Mouse (Mus musculus) MEL (cell line): Measurements from ENCODE around the gene Dnah14. TPM values are rescaled to one million over a fixed set of nuclear protein-coding genes. Genes with fewer than 3 reads are reported as not detected.

ENCODE experiments used
- DNase-seq: peaks from one replicate; pipeline ENCODE4 v3.0.0; 2011; ENCODE audit warnings: low read depth, low spot score
- H3K27ac ChIP-seq: 2 replicates; pipeline ENCODE4 v1.5.1; 2012; ENCODE audit warnings: low read depth, mild to moderate bottlenecking, control low read depth, low read length, moderate library complexity; ENCODE audit not compliant: control insufficient read depth
- H3K27me3 ChIP-seq, 2 experiments: fragments of 150-350 bp in 1 of 2; sonication (generic) in 1 of 2; 2 replicates each; pipeline ENCODE4 v1.6.1; 2012; ENCODE audit warnings: low read length in 2 of 2, mild to moderate bottlenecking in 2 of 2, improper control_type of control experiment in 1 of 2, moderate library complexity in 1 of 2; ENCODE audit not compliant: insufficient read depth in 2 of 2, control insufficient read depth in 1 of 2
- H3K36me3 ChIP-seq, 2 experiments: 2 replicates each; pipeline ENCODE4 v1.6.1; 2012 to 2014; ENCODE audit warnings: low read length in 2 of 2, improper control_type of control experiment in 1 of 2, inconsistent platforms in 1 of 2, mild to moderate bottlenecking in 1 of 2; ENCODE audit not compliant: insufficient read depth in 2 of 2, control insufficient read depth in 1 of 2
- H3K4me1 ChIP-seq, 2 experiments: fragments of 150-350 bp in 1 of 2; sonication (generic) in 1 of 2; 2 replicates each; pipeline ENCODE4 v1.6.1; 2012; ENCODE audit warnings: low read length in 2 of 2, improper control_type of control experiment in 1 of 2, mild to moderate bottlenecking in 1 of 2; ENCODE audit not compliant: insufficient read depth in 2 of 2, control insufficient read depth in 1 of 2
- H3K4me3 ChIP-seq, 2 experiments: fragments of 150-350 bp in 1 of 2; sonication (generic) in 1 of 2; 2 replicates each; pipeline ENCODE4 v1.5.1; 2012; ENCODE audit warnings: low read depth in 2 of 2, low read length in 2 of 2, mild to moderate bottlenecking in 2 of 2, moderate library complexity in 2 of 2, control low read depth in 1 of 2, improper control_type of control experiment in 1 of 2; ENCODE audit not compliant: control insufficient read depth in 1 of 2, insufficient read depth in 1 of 2
- H3K79me2 ChIP-seq: 2 replicates; pipeline ENCODE4 v1.6.1; 2012; ENCODE audit warnings: mild to moderate bottlenecking, low read length, moderate library complexity; ENCODE audit not compliant: control insufficient read depth, poor library complexity, insufficient read depth
- H3K9ac ChIP-seq: 2 replicates; pipeline ENCODE4 v1.6.1; 2012; ENCODE audit warnings: low read depth, mild to moderate bottlenecking, control low read depth, low read length, moderate library complexity; ENCODE audit not compliant: control insufficient read depth, poor library complexity, severe bottlenecking
- H3K9me3 ChIP-seq: fragments of 150-350 bp; sonication (generic); replicated peaks from 2 replicates; pipeline ENCODE4 v1.6.1; 2012; ENCODE audit warnings: mild to moderate bottlenecking, low read length, improper control_type of control experiment, moderate library complexity; ENCODE audit not compliant: insufficient read depth
- BHLHE40 ChIP-seq: IDR thresholded peaks from 2 replicates; pipeline ENCODE4 v1.6.1; 2012; ENCODE audit warnings: low read depth, mild to moderate bottlenecking, inconsistent platforms, low read length, improper control_type of control experiment, borderline replicate concordance
- EP300 ChIP-seq, 2 experiments: IDR thresholded peaks; 2 replicates each; pipeline ENCODE4 v1.6.1; 2011; ENCODE audit warnings: improper control_type of control experiment in 2 of 2, low read length in 2 of 2, low read depth in 1 of 2, mild to moderate bottlenecking in 1 of 2
- HCFC1 ChIP-seq: IDR thresholded peaks from 2 replicates; pipeline ENCODE4 v1.6.1; 2012; ENCODE audit warnings: low read depth, mild to moderate bottlenecking, inconsistent platforms, low read length, improper control_type of control experiment, moderate library complexity
- JUND ChIP-seq: IDR thresholded peaks from 2 replicates; pipeline ENCODE4 v1.6.1; 2011; ENCODE audit warnings: low read depth, mild to moderate bottlenecking, improper control_type of control experiment, low read length
- KAT2A ChIP-seq: conservative IDR thresholded peaks from 2 replicates; pipeline ENCODE4 v1.6.1; 2012; ENCODE audit warnings: low read depth, low read length, improper control_type of control experiment, inconsistent platforms
- MAFK ChIP-seq: IDR thresholded peaks from 2 replicates; pipeline ENCODE4 v1.6.1; 2011; ENCODE audit warnings: low read depth, mild to moderate bottlenecking, low read length, improper control_type of control experiment, borderline replicate concordance
- MAZ ChIP-seq: IDR thresholded peaks from 2 replicates; pipeline ENCODE4 v1.6.1; 2012; ENCODE audit warnings: low read depth, mild to moderate bottlenecking, inconsistent platforms, low read length, improper control_type of control experiment
- MYC ChIP-seq: IDR thresholded peaks from 2 replicates; pipeline ENCODE4 v1.6.1; 2011; ENCODE audit warnings: low read depth, mild to moderate bottlenecking, low read length, improper control_type of control experiment, moderate library complexity
- NRF1 ChIP-seq: IDR thresholded peaks from 2 replicates; pipeline ENCODE4 v1.6.1; 2014; ENCODE audit warnings: low read depth, mild to moderate bottlenecking, inconsistent platforms, low read length, improper control_type of control experiment, moderate library complexity; ENCODE audit not compliant: poor library complexity, insufficient read depth, severe bottlenecking
- POLR2A ChIP-seq, 2 experiments: IDR thresholded peaks; 2 replicates each; pipeline ENCODE4 v1.6.1; 2011 to 2012; ENCODE audit warnings: low read length in 2 of 2, mild to moderate bottlenecking in 2 of 2, control low read depth in 1 of 2, improper control_type of control experiment in 1 of 2, low read depth in 1 of 2, moderate library complexity in 1 of 2; ENCODE audit not compliant: control insufficient read depth in 1 of 2, insufficient read depth in 1 of 2, poor library complexity in 1 of 2
- POLR2AphosphoS2 ChIP-seq: IDR thresholded peaks from 2 replicates; pipeline ENCODE4 v1.6.1; 2011; ENCODE audit warnings: low read length, improper control_type of control experiment
- RAD21 ChIP-seq: IDR thresholded peaks from 2 replicates; pipeline ENCODE4 v1.6.1; 2011; ENCODE audit warnings: mild to moderate bottlenecking, low read depth, low read length, improper control_type of control experiment
- SMC3 ChIP-seq: IDR thresholded peaks from 2 replicates; pipeline ENCODE4 v1.6.1; 2011; ENCODE audit warnings: low read depth, low read length, improper control_type of control experiment
- TBP ChIP-seq: IDR thresholded peaks from 2 replicates; pipeline ENCODE4 v1.8.0; 2011; ENCODE audit warnings: low read depth, low read length, improper control_type of control experiment
- TCF12 ChIP-seq: IDR thresholded peaks from 2 replicates; pipeline ENCODE4 v1.6.1; 2014; ENCODE audit warnings: low read depth, mild to moderate bottlenecking, inconsistent platforms, low read length, improper control_type of control experiment, moderate library complexity
- UBTF ChIP-seq: IDR thresholded peaks from 2 replicates; pipeline ENCODE4 v1.6.1; 2012; ENCODE audit warnings: low read depth, mild to moderate bottlenecking, inconsistent platforms, low read length, improper control_type of control experiment, moderate library complexity, borderline replicate concordance; ENCODE audit not compliant: insufficient read depth
- ZC3H11A ChIP-seq: IDR thresholded peaks from 2 replicates; pipeline ENCODE4 v1.6.1; 2012; ENCODE audit warnings: low read depth, mild to moderate bottlenecking, inconsistent platforms, low read length, improper control_type of control experiment
- ZKSCAN1 ChIP-seq: IDR thresholded peaks from 2 replicates; pipeline ENCODE4 v1.6.1; 2012; ENCODE audit warnings: low read depth, mild to moderate bottlenecking, inconsistent platforms, low read length, improper control_type of control experiment, moderate library complexity
- polyA plus RNA-seq, 2 experiments: library from polyadenylated mRNA; stranded (reverse) in 1 of 2; unstranded in 1 of 2; fragments of >175 nt in 1 of 2; fragments of >200 nt in 1 of 2; gene quantifications; 2 replicates each; pipeline versions ENCODE4 v1.2.1 to v1.2.4; 2012; ENCODE audit warnings: low replicate concordance in 2 of 2, low read depth in 1 of 2; ENCODE audit not compliant: insufficient read length in 2 of 2, insufficient read depth in 1 of 2, missing spikeins in 1 of 2
- total RNA-seq: library from RNA; depleted of rRNA; stranded (reverse); fragments of 300-350 nt; gene quantifications from 2 replicates; pipeline ENCODE4 v1.2.3, GENCODE M21; 2012

Gene Dnah14
- total and polyA plus RNA-seq, 3 experiments = 0.77 to 1.2 TPM; not detected in 1

- TF ChIP-seq EP300 (IDR thresholded peaks at IDR 0.05; ENCODE audit: low read depth in 1 of 2, low read length in 2 of 2) (no peak), POLR2A (IDR thresholded peaks at IDR 0.05; ENCODE audit: control insufficient read depth in 1 of 2, insufficient read depth in 1 of 2, low read depth in 1 of 2, low read length in 2 of 2, poor library complexity in 1 of 2) (no peak), MYC (no peak), TBP (no peak), MAFK (no peak), MAZ (no peak), BHLHE40 (no peak), POLR2AphosphoS2 (no peak), UBTF (no peak), NRF1 (no peak), JUND (no peak), ZC3H11A (no peak), SMC3 (no peak)
- Histone ChIP-seq H3K79me2 (peaks cover 14% of the 10 kb centered on the region), H3K27ac (no peak overlapping the region), H3K4me3 (no peak overlapping the region), H3K27me3 (no peaks in the 10 kb centered on the region; a peak in 1 of 4 replicates), H3K4me1 (peaks cover 5 to 6% of the 10 kb centered on the region in 2 experiments; a peak in 2 of 4 replicates), H3K9me3 (no peaks in the 10 kb centered on the region), H3K36me3 (peaks cover 0 to 4% of the 10 kb centered on the region in 2 experiments; a peak in 2 of 4 replicates), H3K9ac (no peak overlapping the region)
- no peak for DNase-seq
These were observed 269.4 kb downstream of the Dnah14 start for GRCm38 (mm10) chr1:181845767-181846166.

DNA sequence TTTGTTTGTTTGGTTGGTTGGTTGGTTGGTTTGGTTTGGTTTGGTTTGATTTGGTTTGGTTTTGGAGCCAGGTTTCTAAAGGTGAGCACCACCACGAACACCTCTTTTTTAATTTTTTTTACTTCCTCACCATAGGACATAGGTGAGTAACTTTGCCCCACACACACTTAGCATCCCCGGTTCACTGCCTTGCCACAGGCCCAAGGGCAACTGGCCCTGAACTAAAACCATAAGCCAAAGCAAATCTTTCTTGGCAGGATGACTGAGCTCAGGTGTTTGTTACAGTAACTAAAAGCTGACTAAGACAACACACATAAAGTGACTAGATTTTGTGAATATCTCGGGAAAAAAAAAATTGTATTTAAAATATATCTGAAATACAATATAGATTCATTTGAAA, 271.0 kb downstream of the Dnah14 start:
- no peak overlapping the region for H3K27ac ChIP-seq
- no peak overlapping the region for H3K4me3 ChIP-seq
- peaks cover 5% of the 10 kb centered on the region in 2 experiments; a peak in 2 of 4 replicates for H3K4me1 ChIP-seq
- H3K27me3 ChIP-seq = no peaks in the 10 kb centered on the region; a peak in 1 of 4 replicates
- TF ChIP-seq RAD21 (no peak), UBTF (no peak), KAT2A (no peak), MYC (no peak), ZKSCAN1 (no peak), HCFC1 (no peak), TCF12 (no peak), NRF1 (no peak)
- no peak for DNase-seq
- H3K9ac ChIP-seq = no peak overlapping the region
- H3K79me2 ChIP-seq = no peaks in the 10 kb centered on the region; the same call in 1 of the 2 replicates
- H3K9me3 ChIP-seq = no peaks in the 10 kb centered on the region
- H3K36me3 ChIP-seq = peaks cover 0 to 4% of the 10 kb centered on the region in 2 experiments; a peak in 2 of 4 replicates
